Mouse (Mus musculus) kidney, adult 2 months (tissue): Measurements from ENCODE around the gene Pqlc2. TPM values are rescaled to one million over a fixed set of nuclear protein-coding genes. Genes with fewer than 3 reads are reported as not detected.

Experiments used
- DNase-seq: peaks from one replicate; pipeline ENCODE4 v3.0.0; 2021
- H3K27ac ChIP-seq: fragments of 200-500 bp; 2 replicates; pipeline ENCODE4 v1.5.1; 2012; ENCODE audit warnings: low read depth, low read length, control low read depth, inconsistent platforms; ENCODE audit not compliant: insufficient read depth
- H3K27me3 ChIP-seq: fragments of 200-500 bp; replicated peaks from 2 replicates; pipeline ENCODE4 v1.6.1; 2012; ENCODE audit warnings: mild to moderate bottlenecking, moderate library complexity, low read length, inconsistent platforms; ENCODE audit not compliant: control insufficient read depth, insufficient read depth
- H3K36me3 ChIP-seq: fragments of 200-500 bp; 2 replicates; pipeline ENCODE4 v1.6.1; 2012; ENCODE audit warnings: mild to moderate bottlenecking, moderate library complexity, low read length, inconsistent platforms; ENCODE audit not compliant: control insufficient read depth, insufficient read depth
- H3K4me1 ChIP-seq: fragments of 200-500 bp; 2 replicates; pipeline ENCODE4 v1.6.1; 2011; ENCODE audit warnings: low read length; ENCODE audit not compliant: control insufficient read depth, insufficient read depth
- H3K4me3 ChIP-seq: fragments of 200-500 bp; 2 replicates; pipeline ENCODE4 v1.5.1; 2011; ENCODE audit warnings: mild to moderate bottlenecking, low read depth, low read length, control low read depth; ENCODE audit not compliant: insufficient read depth
- CTCF ChIP-seq: fragments of 200-500 bp; conservative IDR thresholded peaks from 2 replicates; pipeline ENCODE4 v1.5.1; 2011; ENCODE audit warnings: low read depth, mild to moderate bottlenecking, control low read depth, low read length, moderate library complexity, mixed read lengths; ENCODE audit not compliant: insufficient read depth, insufficient read length
- POLR2A ChIP-seq: fragments of 200-500 bp; IDR thresholded peaks from one replicate; pipeline ENCODE4 v1.6.1; 2011; ENCODE audit warnings: low read depth, low read length, control low read depth
- WGBS: fragments of 180-500 bp; shearing (Covaris S2); methylation state at CpG from one replicate; pipeline ENCODE4 v1.1.7; 2018; 5-methylcytosine and 5-hydroxymethylcytosine counted together
- polyA plus RNA-seq: library from polyadenylated mRNA; depleted of rRNA; stranded (reverse); fragments of >200 nt; gene quantifications from 2 replicates; pipeline ENCODE4 v1.2.3, GENCODE M21; 2012

The Pqlc2 gene
- polyA plus RNA-seq, 1 experiment: 63.3 TPM

DNA sequence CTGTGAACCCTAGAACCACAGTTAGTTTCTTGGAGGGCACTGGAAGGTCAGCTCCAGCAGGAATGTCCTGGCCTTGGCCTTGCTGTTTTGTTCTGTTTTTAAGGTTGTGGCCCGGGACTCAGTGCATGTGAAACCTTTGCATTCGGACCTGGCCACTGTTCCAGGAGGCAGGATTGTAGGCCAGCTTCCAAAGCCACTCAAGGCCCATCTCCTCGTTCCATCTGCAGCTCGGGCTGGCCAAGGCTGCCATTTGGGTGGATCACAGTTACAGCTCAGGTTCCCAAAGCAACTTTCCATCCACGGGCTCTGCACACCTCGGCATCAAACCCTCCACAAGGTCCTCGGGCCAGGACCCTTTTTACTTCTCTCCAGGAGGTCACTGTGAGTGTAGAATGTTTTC lies 35.9 kb downstream of the Pqlc2 start:
- H3K27ac ChIP-seq: no peak overlapping the region
- H3K27me3 ChIP-seq: no peaks in the 10 kb centered on the region
- WGBS: 67% methylated on average over 7 of the region's 7 CpGs
- DNase-seq: no peak
- H3K4me1 ChIP-seq: no peaks in the 10 kb centered on the region
- H3K36me3 ChIP-seq: no peaks in the 10 kb centered on the region
- TF ChIP-seq POLR2A (no peak), CTCF (no peak)
- no peak overlapping the region for H3K4me3 ChIP-seq

GRCm38 (mm10) chr4:139272951-139273680 lies 37.4 kb downstream of the Pqlc2 start:
- H3K4me1 ChIP-seq: no peaks in the 10 kb centered on the region
- H3K27me3 ChIP-seq: no peaks in the 10 kb centered on the region
- H3K4me3 ChIP-seq: no peak overlapping the region
- H3K27ac ChIP-seq: no peak overlapping the region
- peak; percentile 34 for DNase-seq
- no peaks in the 10 kb centered on the region for H3K36me3 ChIP-seq
- 78% methylated on average over 10 of the region's 10 CpGs for WGBS
- TF ChIP-seq POLR2A (no peak), CTCF (no peak)

- Histone ChIP-seq H3K27me3 (no peaks in the 10 kb centered on the region), H3K36me3 (no peaks in the 10 kb centered on the region), H3K4me1 (no peaks in the 10 kb centered on the region), H3K27ac (no peak overlapping the region), H3K4me3 (no peak overlapping the region)
- TF ChIP-seq CTCF (no peak), POLR2A (no peak)
- DNase-seq: no peak
- 78% methylated on average over 9 of the region's 9 CpGs for WGBS
These were observed 38.9 kb downstream of the Pqlc2 start for GRCm38 (mm10) chr4:139271562-139271961.

DNA sequence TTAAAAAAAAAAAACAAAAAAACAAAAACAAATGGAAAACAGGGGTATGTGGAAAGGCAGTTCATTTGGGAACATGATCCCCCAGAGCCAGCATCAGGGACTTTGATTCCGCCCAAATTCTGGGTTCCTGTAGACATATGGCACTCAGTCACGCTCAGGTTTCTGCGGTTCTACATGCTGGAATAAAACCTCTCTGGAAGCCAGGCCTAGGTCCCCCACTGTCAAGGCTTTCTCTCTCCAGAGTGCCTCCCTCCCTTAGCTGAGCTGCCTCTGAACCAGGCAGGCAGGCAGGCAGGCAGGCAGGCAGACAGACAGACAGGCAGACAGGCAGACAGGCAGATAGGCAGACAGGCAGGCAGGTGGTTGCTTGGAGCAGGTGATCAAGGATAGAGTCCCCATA lies 40.3 kb downstream of the Pqlc2 start:
- Histone ChIP-seq H3K4me3 (no peak overlapping the region), H3K27me3 (no peaks in the 10 kb centered on the region), H3K27ac (no peak overlapping the region), H3K4me1 (no peaks in the 10 kb centered on the region), H3K36me3 (no peaks in the 10 kb centered on the region)
- 92% methylated on average over 3 of the region's 3 CpGs for WGBS
- no peak for DNase-seq
- TF ChIP-seq CTCF (no peak), POLR2A (no peak)

GRCm38 (mm10) chr4:139268242-139268641 lies 42.3 kb downstream of the Pqlc2 start:
- TF ChIP-seq CTCF: no peak
- TF ChIP-seq POLR2A: no peak

DNA sequence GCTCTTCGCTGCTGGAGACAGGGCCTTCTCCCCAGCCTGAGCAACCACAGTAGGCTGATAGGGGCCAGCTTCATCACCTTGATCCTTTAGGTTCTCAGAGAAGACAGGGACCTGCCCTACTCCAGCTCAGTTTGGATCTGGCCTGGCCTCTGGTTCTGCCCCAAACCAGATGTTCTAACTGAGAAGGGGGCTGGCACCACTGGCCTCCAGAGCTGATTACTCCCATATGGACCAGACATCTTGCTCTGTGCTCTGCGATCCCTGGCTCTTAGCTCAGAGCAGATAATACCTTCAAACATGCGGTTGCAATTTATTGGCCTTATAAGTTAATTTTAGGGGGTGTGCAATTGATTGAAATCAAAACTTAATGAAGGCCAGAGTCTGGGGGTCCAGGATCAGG lies 43.2 kb downstream of the Pqlc2 start:
- no peak for TF ChIP-seq CTCF
- no peak for TF ChIP-seq POLR2A

More at GRCm38 (mm10) chr4:139268242-139268641, 42.3 kb downstream of the Pqlc2 start:
- DNase-seq: no peak
- Histone ChIP-seq H3K27ac (no peak overlapping the region), H3K27me3 (no peaks in the 10 kb centered on the region), H3K4me3 (no peak overlapping the region), H3K4me1 (no peaks in the 10 kb centered on the region), H3K36me3 (peaks cover 2% of the 10 kb centered on the region; the same call in 1 of the 2 replicates)
- WGBS: 83% methylated on average over 1 of the region's 1 CpGs

GRCm38 (mm10) chr4:139266500-139266865 lies 44.0 kb downstream of the Pqlc2 start:
- DNase-seq: no peak
- Histone ChIP-seq H3K36me3 (peaks cover 2% of the 10 kb centered on the region; the same call in 1 of the 2 replicates), H3K4me1 (no peaks in the 10 kb centered on the region), H3K27ac (no peak overlapping the region), H3K4me3 (no peak overlapping the region), H3K27me3 (no peaks in the 10 kb centered on the region)
- WGBS: 78% methylated on average over 7 of the region's 7 CpGs
- TF ChIP-seq CTCF: no peak
- no peak for TF ChIP-seq POLR2A

More for the DNA sequence above, 43.2 kb downstream of the Pqlc2 start:
- Histone ChIP-seq H3K27me3 (no peaks in the 10 kb centered on the region), H3K36me3 (peaks cover 2% of the 10 kb centered on the region; the same call in 1 of the 2 replicates), H3K4me3 (no peak overlapping the region), H3K27ac (no peak overlapping the region), H3K4me1 (no peaks in the 10 kb centered on the region)
- 95% methylated on average over 3 of the region's 3 CpGs for WGBS
- DNase-seq: no peak

DNA sequence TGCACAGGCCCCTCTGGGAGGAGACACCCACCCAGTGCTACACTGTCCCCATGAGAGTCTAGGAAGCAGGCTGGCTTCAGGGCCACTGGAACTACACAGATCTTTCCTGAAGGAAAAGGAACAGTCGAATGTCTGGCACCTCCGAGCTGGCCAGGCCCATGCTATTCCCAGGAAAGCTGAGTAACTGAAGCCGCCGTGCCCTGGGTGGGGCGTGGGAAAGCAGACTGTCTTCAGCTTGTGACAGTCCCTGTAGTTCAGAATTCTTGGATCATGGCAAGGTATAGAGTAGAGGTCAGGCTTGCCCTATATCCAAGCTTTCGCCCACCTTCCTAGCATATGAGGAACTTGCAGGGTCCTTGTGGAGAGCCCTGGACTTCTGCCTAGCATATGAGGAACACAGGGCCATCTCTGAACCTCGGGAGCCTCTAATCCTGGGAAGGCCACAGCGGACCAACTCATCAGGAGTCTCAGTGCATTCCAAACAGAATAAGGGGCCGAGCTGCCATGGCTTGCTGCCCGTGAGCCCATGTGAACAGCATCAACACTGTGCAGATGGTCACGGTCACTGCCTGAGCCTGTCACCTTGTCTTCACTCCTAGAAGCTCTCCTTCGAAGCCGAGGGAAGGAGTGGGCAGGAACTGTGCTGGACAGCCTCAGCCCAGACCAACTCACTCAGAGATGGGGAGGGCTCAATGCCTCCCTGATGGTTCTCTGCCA lies 44.6 kb downstream of the Pqlc2 start:
- DNase-seq: no peak
- H3K4me3 ChIP-seq: no peak overlapping the region
- WGBS: 63% methylated on average over 13 of the region's 13 CpGs
- H3K4me1 ChIP-seq: no peaks in the 10 kb centered on the region
- TF ChIP-seq POLR2A (no peak), CTCF (no peak)
- H3K36me3 ChIP-seq: peaks cover 2% of the 10 kb centered on the region; the same call in 1 of the 2 replicates
- no peaks in the 10 kb centered on the region for H3K27me3 ChIP-seq
- no peak overlapping the region for H3K27ac ChIP-seq
